Mouse (Mus musculus) forebrain, embryonic 16.5 days (tissue): Measurements from ENCODE around the gene Ehd1. TPM values are rescaled to one million over a fixed set of nuclear protein-coding genes. Genes with fewer than 3 reads are reported as not detected.
A peak's percentile ranks its signal among the peaks of the same experiment; 100 is the strongest.

Experiments used
- ATAC-seq: fragments of 200-750 bp; cut with Nextera tagmentation; 2 replicates; pipeline ENCODE4 v1.8.0; 2017; ENCODE audit warnings: mild to moderate bottlenecking, moderate library complexity
- H3K27ac ChIP-seq: fragments of 300-500 bp; sonication (generic); 2 replicates; pipeline ENCODE4 v1.5.1; 2014; ENCODE audit warnings: low read length, control low read depth
- H3K27me3 ChIP-seq: fragments of 300-500 bp; sonication (generic); replicated peaks from 2 replicates; pipeline ENCODE4 v1.6.1; 2014; ENCODE audit warnings: low read length; ENCODE audit not compliant: control insufficient read depth, insufficient read depth
- H3K36me3 ChIP-seq: fragments of 300-500 bp; sonication (generic); 2 replicates; pipeline ENCODE4 v1.6.1; 2014; ENCODE audit not compliant: control insufficient read depth, insufficient read depth
- H3K4me1 ChIP-seq: fragments of 300-500 bp; sonication (generic); replicated peaks from 2 replicates; pipeline ENCODE4 v1.6.1; 2014; ENCODE audit warnings: low read length; ENCODE audit not compliant: control insufficient read depth, insufficient read depth
- H3K4me2 ChIP-seq: fragments of 300-500 bp; sonication (generic); 2 replicates; pipeline ENCODE4 v1.6.1; 2014; ENCODE audit warnings: mild to moderate bottlenecking, low read length, control low read depth
- H3K4me3 ChIP-seq: fragments of 300-500 bp; sonication (generic); replicated peaks from 2 replicates; pipeline ENCODE4 v1.5.1; 2014; ENCODE audit warnings: mild to moderate bottlenecking, low read length, control low read depth
- H3K9ac ChIP-seq: fragments of 300-500 bp; sonication (generic); replicated peaks from 2 replicates; pipeline ENCODE4 v1.6.1; 2014; ENCODE audit warnings: low read depth, low read length, control low read depth
- H3K9me3 ChIP-seq: fragments of 300-500 bp; sonication (generic); 2 replicates; pipeline ENCODE4 v1.6.1; 2016; ENCODE audit warnings: low read length; ENCODE audit not compliant: control insufficient read depth
- WGBS: fragments of 180-500 bp; shearing (Covaris S2); extraction: QIAGEN DNeasy Blood & Tissue Kit; methylation state at CpG from one replicate; pipeline ENCODE4 v1.1.7; 2014; 5-methylcytosine and 5-hydroxymethylcytosine counted together
- microRNA counts: library from miRNA; unstranded; fragments of <30 nt; microRNA quantifications from one replicate; lab custom pipeline; 2016
- microRNA-seq: library from miRNA; unstranded; fragments of <30 nt; microRNA quantifications from one replicate; pipeline ENCODE4, GENCODE M21; 2017
- polyA plus RNA-seq: library from polyadenylated mRNA; unstranded; fragments of >200 nt; fragmentation: Nextera tagmentation; extraction: Ambion mirVana; gene quantifications from 2 replicates; pipeline ENCODE4 v1.2.1, GENCODE M21; 2015

The Ehd1 gene
- polyA plus RNA-seq, 1 experiment from 2014 or later: 105 TPM

GRCm38 (mm10) chr19:6348717-6349116 is 72.2 kb downstream of the Ehd1 start:
- H3K9me3 ChIP-seq: no peaks in the 10 kb centered on the region
- H3K4me2 ChIP-seq: no peak overlapping the region
- no peak overlapping the region for H3K9ac ChIP-seq
- no peak for ATAC-seq
- no peaks in the 10 kb centered on the region for H3K4me1 ChIP-seq
- peaks cover 20% of the 10 kb centered on the region for H3K36me3 ChIP-seq
- 88% methylated on average over 9 of the region's 9 CpGs for WGBS
- H3K4me3 ChIP-seq: no peak overlapping the region
- H3K27me3 ChIP-seq: no peaks in the 10 kb centered on the region
- H3K27ac ChIP-seq: no peak overlapping the region

DNA sequence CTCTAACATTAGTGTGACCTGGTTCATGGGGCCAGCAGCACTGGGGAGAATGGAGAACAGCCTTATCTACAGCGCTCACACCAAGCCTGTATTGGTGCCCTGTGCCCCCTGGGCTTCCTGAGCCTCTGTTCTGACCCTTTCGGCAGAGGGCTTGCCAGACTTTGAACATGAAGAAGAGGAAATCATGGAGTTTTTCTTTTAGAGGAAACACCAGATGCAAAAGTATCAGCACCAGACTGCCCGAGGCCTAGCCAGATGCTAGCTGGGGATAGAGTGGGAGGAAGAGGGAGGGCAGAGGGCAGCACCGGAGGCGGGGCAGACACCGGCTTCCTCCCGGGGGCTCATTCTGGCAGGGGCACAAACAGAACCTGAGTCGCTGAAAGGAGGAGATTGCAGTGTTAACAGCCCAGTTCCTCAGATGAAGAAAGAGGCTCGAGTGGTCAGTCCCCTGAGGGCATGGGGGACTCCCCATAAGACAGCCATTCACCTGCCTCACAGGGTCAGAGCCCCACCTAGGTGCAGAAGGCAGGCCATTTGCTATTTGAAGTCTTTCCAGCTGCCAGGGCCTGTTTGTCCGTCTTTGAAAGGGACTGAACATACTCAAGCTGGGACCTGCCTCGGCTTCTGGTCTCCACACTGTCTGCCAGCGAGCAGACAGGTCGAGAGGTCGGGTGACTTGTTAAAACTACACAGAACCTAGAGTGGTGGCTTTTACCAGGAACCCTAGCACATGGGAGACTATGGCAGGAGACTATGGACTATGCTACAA is 72.9 kb downstream of the Ehd1 start:
- no peak for ATAC-seq
- 58% methylated on average over 14 of the region's 14 CpGs for WGBS
- no peaks in the 10 kb centered on the region for H3K9me3 ChIP-seq
- no peaks in the 10 kb centered on the region for H3K27me3 ChIP-seq
- no peak overlapping the region for H3K4me2 ChIP-seq
- H3K4me3 ChIP-seq: no peak overlapping the region
- peaks cover 15% of the 10 kb centered on the region for H3K36me3 ChIP-seq
- no peaks in the 10 kb centered on the region for H3K4me1 ChIP-seq
- H3K9ac ChIP-seq: no peak overlapping the region
- H3K27ac ChIP-seq: no peak overlapping the region

MicroRNA genes within 50 kb of the gene (microRNA counts, 519-probe panel; counts per million panel counts)
- 2,043 counts per million, percentile 32 among the panel's probes with 10 or more counts for microRNA mmu-miR-192 (lab: Ali Mortazavi, UCI)

Small RNA genes within 50 kb of the gene (microRNA-seq; reads per million reads assigned to microRNA genes)
- 82.1 reads per million, percentile 52 among the genes with 10 or more reads in this experiment for gene Mir192
- 69.4 reads per million, percentile 49 among the genes with 10 or more reads in this experiment for gene Mir194-2
- gene Mir6989: not detected

Other genes starting within 250 kb of the Ehd1 start
- 22.6 and 30.3 TPM in 2 replicates for gene Syvn1, start 230.1 kb upstream of the Ehd1 start, polyA plus RNA-seq
- gene Mrpl49, start 218.9 kb upstream of the Ehd1 start, polyA plus RNA-seq: 65.0 and 74.0 TPM in 2 replicates
- 493 and 512 TPM in 2 replicates for gene Fau, start 218.9 kb upstream of the Ehd1 start, polyA plus RNA-seq
- 30.1 and 31.0 TPM in 2 replicates for gene Znhit2, start 215.5 kb upstream of the Ehd1 start, polyA plus RNA-seq
- gene Tm7sf2, start 208.4 kb upstream of the Ehd1 start, polyA plus RNA-seq: 34.0 and 41.3 TPM in 2 replicates
- gene Vps51, start 199.5 kb upstream of the Ehd1 start, polyA plus RNA-seq: 85.9 and 88.5 TPM in 2 replicates
- not detected in 2 replicates for gene Tmem262, start 196.7 kb upstream of the Ehd1 start, polyA plus RNA-seq
- 2.1 and 3.1 TPM in 2 replicates for gene Gm28374, start 194.5 kb upstream of the Ehd1 start, polyA plus RNA-seq
- 83.3 and 85.7 TPM in 2 replicates for gene Zfpl1, start 191.8 kb upstream of the Ehd1 start, polyA plus RNA-seq
- 16.5 and 16.7 TPM in 2 replicates for gene Cdca5, start 191.7 kb upstream of the Ehd1 start, polyA plus RNA-seq
- gene AC131692.1, start 182.3 kb upstream of the Ehd1 start, polyA plus RNA-seq: not detected in 2 replicates
- 0.35 and 0.58 TPM in 2 replicates for gene Naaladl1, start 170.9 kb upstream of the Ehd1 start, polyA plus RNA-seq
- 46.4 and 50.5 TPM in 2 replicates for gene Sac3d1, start 158.1 kb upstream of the Ehd1 start, polyA plus RNA-seq
- gene Snx15, start 148.4 kb upstream of the Ehd1 start, polyA plus RNA-seq: 40.3 and 50.1 TPM in 2 replicates
- not detected in 2 replicates for gene Batf2, start 135.7 kb upstream of the Ehd1 start, polyA plus RNA-seq
- gene Arl2, start 135.2 kb upstream of the Ehd1 start, polyA plus RNA-seq: 69.9 and 92.6 TPM in 2 replicates
- not detected in 2 replicates for gene Majin, start 92.3 kb upstream of the Ehd1 start, polyA plus RNA-seq
- gene Gpha2, start 50.3 kb upstream of the Ehd1 start, polyA plus RNA-seq: not detected in 2 replicates
- gene Ppp2r5b, start 40.9 kb upstream of the Ehd1 start, polyA plus RNA-seq: 106 and 117 TPM in 2 replicates
- gene Atg2a, start 35.1 kb upstream of the Ehd1 start, polyA plus RNA-seq: 11.2 and 13.1 TPM in 2 replicates
- 0.52 and 1.1 TPM in 2 replicates for gene Cdc42bpg, start 29.7 kb downstream of the Ehd1 start, polyA plus RNA-seq
- 96.1 and 96.5 TPM in 2 replicates for gene Men1, start 58.3 kb downstream of the Ehd1 start, polyA plus RNA-seq
- 12.3 and 21.2 TPM in 2 replicates for gene Map4k2, start 64.4 kb downstream of the Ehd1 start, polyA plus RNA-seq
- 122 and 127 TPM in 2 replicates for gene Sf1, start 87.0 kb downstream of the Ehd1 start, polyA plus RNA-seq
- gene Pygm, start 107.7 kb downstream of the Ehd1 start, polyA plus RNA-seq: 2.4 and 2.8 TPM in 2 replicates
- 48.8 and 60.8 TPM in 2 replicates for gene Rasgrp2, start 122.6 kb downstream of the Ehd1 start, polyA plus RNA-seq
- 28.1 and 28.5 TPM in 2 replicates for gene Nrxn2, start 142.0 kb downstream of the Ehd1 start, polyA plus RNA-seq